Mouse (Mus musculus): Measurements from ENCODE around the gene Rnf215.

- no peak for TF ChIP-seq CTCF (IDR thresholded peaks at IDR 0.05; ENCODE audit: borderline replicate concordance, insufficient read depth, low read depth, low read length)
- peak; percentile 99; the same call in 1 of the 2 replicates for TF ChIP-seq POLR2A (IDR thresholded peaks at IDR 0.05; ENCODE audit: borderline replicate concordance, insufficient read depth, low read length)
Measured at GRCm38 (mm10) chr11:4096054-4096984, 38.7 kb upstream of the Rnf215 start.
